Mouse (Mus musculus) thymus, adult 2 months (tissue): ENCODE data around the gene Cfap99.

ENCODE experiments used
- CTCF ChIP-seq: fragments of 200-500 bp; IDR thresholded peaks from 2 replicates; pipeline ENCODE4 v1.5.1; 2012; ENCODE audit warnings: mild to moderate bottlenecking, control low read depth, low read length, moderate library complexity, borderline replicate concordance; ENCODE audit not compliant: control insufficient read depth, poor library complexity, insufficient read depth; ENCODE audit errors: extremely low read depth
- POLR2A ChIP-seq: fragments of 200-500 bp; IDR thresholded peaks from 2 replicates; pipeline ENCODE4 v1.6.1; 2012; ENCODE audit warnings: mild to moderate bottlenecking, low read length, control low read depth, moderate library complexity; ENCODE audit not compliant: control insufficient read depth, poor library complexity, insufficient read depth; ENCODE audit errors: extremely low read depth

DNA sequence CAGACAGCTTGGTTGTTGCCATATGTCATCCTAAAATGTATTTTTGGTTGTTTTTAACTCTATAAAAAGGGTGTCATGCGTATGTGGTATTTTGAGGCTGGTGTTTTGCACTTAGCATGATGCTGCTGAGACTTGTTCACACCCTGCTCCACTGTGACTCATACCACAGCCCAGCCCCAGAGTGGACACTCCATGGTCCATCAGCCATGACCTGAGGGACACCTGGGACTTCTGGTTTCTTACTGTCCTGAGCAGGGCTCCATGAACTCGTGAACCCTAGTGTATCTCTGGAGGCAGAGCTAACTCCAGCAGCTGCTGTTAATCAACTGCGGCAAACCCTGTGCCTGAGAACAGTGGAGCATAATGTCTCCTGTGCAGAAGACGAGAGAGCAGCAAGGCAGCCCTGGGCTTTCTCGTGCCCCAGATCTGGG, 15.1 kb upstream of the Cfap99 start:
- TF ChIP-seq POLR2A (no peak), CTCF (no peak)
